Mouse (Mus musculus) stomach, embryonic 16.5 days (tissue): ENCODE results near the gene Utp6. TPM values are rescaled to one million over a fixed set of nuclear protein-coding genes. Genes with fewer than 3 reads are reported as not detected.

Experiments used
- ATAC-seq: fragments of 200-750 bp; cut with Nextera tagmentation; 2 replicates; pipeline ENCODE4 v1.8.0; 2017; ENCODE audit warnings: moderate number of reproducible peaks, moderate TSS enrichment; ENCODE audit not compliant: insufficient read depth, low FRiP score
- H3K27ac ChIP-seq: fragments of 300-500 bp; sonication (generic); 2 replicates; pipeline ENCODE4 v1.5.1; 2014; ENCODE audit warnings: low read length
- H3K27me3 ChIP-seq: fragments of 300-500 bp; sonication (generic); 2 replicates; pipeline ENCODE4 v1.6.1; 2014; ENCODE audit warnings: low read length, control low read depth, mixed read lengths; ENCODE audit not compliant: control insufficient read depth, insufficient read depth
- H3K36me3 ChIP-seq: fragments of 300-500 bp; sonication (generic); 2 replicates; pipeline ENCODE4 v1.6.1; 2014; ENCODE audit warnings: low read length; ENCODE audit not compliant: control insufficient read depth, insufficient read depth
- H3K4me1 ChIP-seq: fragments of 300-500 bp; sonication (generic); 2 replicates; pipeline ENCODE4 v1.6.1; 2014; ENCODE audit warnings: low read length, control low read depth, mixed read lengths; ENCODE audit not compliant: control insufficient read depth, insufficient read depth
- H3K4me2 ChIP-seq: fragments of 300-500 bp; sonication (generic); 2 replicates; pipeline ENCODE4 v1.6.1; 2014; ENCODE audit warnings: low read depth, low read length, mixed read lengths
- H3K4me3 ChIP-seq: fragments of 300-500 bp; sonication (generic); replicated peaks from 2 replicates; pipeline ENCODE4 v1.5.1; 2014; ENCODE audit warnings: mild to moderate bottlenecking, low read length
- H3K9ac ChIP-seq: fragments of 300-500 bp; sonication (generic); 2 replicates; pipeline ENCODE4 v1.6.1; 2014; ENCODE audit warnings: low read length
- H3K9me3 ChIP-seq: fragments of 300-500 bp; sonication (generic); replicated peaks from 2 replicates; pipeline ENCODE4 v1.6.1; 2016; ENCODE audit warnings: low read length, control low read depth; ENCODE audit not compliant: control insufficient read depth
- WGBS: fragments of 180-500 bp; shearing (Covaris S2); extraction: QIAGEN DNeasy Blood & Tissue Kit; methylation state at CpG from one replicate; pipeline ENCODE4 v1.1.7; 2014; 5-methylcytosine and 5-hydroxymethylcytosine counted together
- polyA plus RNA-seq: library from polyadenylated mRNA; unstranded; fragments of >200 nt; fragmentation: Nextera tagmentation; extraction: Ambion mirVana; gene quantifications from 2 replicates; pipeline ENCODE4 v1.2.1, GENCODE M21; 2015

Utp6 gene
- polyA plus RNA-seq, 1 experiment from 2014 or later, result 50.4 TPM

DNA sequence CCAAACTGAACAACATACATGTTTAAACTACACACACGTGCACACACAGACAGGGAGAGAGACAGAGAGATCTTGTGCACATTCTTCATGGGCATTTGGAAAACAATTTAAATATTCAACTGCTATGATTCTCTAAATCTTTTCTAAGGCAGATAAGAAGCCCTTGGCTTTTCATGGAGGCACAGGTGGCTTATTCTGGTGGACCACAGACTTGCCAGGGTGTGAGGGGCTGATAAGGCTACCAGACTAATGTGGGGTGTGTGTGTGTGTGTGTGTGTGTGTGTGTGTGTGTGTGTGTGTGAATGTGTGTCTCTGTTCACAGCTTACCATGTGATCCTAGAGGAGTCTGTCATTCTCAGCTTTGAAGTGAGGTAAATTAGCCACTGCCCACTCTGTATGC, 39.4 kb downstream of the Utp6 start:
- Histone ChIP-seq H3K9me3 (no peaks in the 10 kb centered on the region), H3K4me3 (no peak overlapping the region), H3K4me1 (peaks cover 8% of the 10 kb centered on the region), H3K36me3 (no peaks in the 10 kb centered on the region), H3K4me2 (no peak overlapping the region), H3K27ac (no peak overlapping the region), H3K9ac (no peak overlapping the region), H3K27me3 (no peaks in the 10 kb centered on the region)
- WGBS, result 88% methylated on average over 1 of the region's 1 CpGs
- no peak for ATAC-seq

DNA sequence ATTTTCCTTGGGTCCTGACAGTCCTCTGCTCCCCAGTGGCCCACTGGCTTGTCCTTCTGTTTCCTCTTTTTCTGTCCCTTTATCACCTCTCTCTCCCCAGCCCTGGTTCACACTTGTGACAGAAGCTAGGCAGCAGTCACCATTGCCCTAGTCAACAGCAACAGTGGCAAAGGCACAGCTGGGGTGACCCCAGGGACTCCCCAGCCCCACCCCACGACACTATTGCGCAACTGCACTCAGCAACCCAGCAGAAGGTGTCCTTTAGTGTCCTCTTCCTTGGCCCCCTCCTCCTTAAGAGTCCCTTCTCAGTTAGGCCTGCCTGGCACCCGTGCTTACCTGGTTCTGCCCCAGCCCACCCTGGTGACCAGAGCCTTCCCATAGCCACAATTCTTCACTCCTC, 40.0 kb downstream of the Utp6 start:
- Histone ChIP-seq H3K27me3 (no peaks in the 10 kb centered on the region), H3K27ac (no peak overlapping the region), H3K9ac (no peak overlapping the region), H3K9me3 (no peaks in the 10 kb centered on the region), H3K4me1 (peaks cover 8% of the 10 kb centered on the region), H3K36me3 (no peaks in the 10 kb centered on the region), H3K4me2 (no peak overlapping the region), H3K4me3 (no peak overlapping the region)
- ATAC-seq, result no peak
- WGBS, result 76% methylated on average over 3 of the region's 3 CpGs

DNA sequence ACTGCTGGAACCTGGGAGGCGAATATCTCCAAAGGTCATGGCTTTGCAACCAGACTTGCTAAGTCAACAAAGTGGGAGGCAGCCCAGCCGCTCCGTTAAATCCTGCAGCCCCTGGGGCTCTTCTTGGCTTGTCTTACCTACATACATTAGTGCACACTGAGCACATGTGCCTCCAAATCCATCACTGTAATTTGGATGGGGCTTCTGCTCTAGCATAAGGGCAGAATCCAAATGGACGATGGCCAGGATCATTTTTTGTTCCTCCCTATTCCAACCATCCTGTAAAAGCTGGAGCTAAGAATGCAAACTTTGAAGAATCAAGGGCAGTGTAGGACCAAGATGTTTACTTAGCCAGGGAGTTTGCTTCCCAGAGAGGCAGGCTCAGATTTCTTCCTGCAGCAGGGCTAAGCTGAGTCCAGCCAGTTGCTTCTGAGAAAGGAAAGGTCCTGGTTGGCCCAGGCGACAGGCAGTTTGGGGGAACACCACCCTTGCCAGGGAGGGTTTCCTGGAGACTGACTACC, 41.6 kb downstream of the Utp6 start:
- Histone ChIP-seq H3K4me1 (peaks cover 8% of the 10 kb centered on the region), H3K27ac (peak overlapping the region; percentile 76), H3K9me3 (no peaks in the 10 kb centered on the region), H3K4me2 (peak overlapping the region; percentile 25), H3K9ac (no peak overlapping the region), H3K36me3 (no peaks in the 10 kb centered on the region), H3K27me3 (no peaks in the 10 kb centered on the region), H3K4me3 (no peak overlapping the region)
- peak; percentile 79 for ATAC-seq
- WGBS, result 20% methylated on average over 5 of the region's 5 CpGs

DNA sequence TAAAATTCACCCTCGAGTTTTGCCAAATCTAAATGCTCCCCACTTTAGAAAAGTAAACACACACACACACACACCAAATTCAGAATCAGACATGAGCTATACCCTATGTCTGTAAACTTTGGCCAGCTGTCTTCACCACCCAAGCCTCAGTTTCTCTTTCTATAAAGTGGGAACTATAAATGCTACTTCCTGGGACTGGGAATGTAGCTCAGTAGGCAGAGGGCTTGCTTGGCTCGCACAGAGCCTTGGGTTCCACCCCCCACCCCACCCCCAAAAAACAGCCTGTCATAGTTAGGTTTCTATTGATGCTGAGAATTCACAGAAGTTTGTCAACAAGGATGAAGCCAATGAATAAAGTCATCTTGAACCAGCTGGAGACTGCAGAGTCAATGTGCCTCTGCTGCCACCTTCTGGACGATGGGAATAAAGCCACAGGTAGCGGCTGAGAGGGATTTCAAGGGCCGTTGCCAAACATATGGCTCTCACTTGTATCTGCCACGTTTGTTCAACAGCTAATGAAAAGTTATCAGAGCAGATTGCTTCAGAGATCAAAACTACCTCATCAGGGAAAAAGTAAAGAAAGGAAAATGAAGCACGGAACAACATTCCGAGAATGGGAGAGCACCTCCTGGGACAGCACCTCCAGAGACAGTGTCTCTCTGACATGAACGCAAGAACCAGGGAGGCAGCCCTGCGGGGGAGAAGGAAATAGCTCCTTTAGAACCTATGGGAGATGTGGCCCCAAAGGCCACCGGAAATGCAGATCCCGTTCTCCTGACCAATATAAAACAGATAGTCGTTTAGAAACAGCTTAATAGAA, 42.3 kb downstream of the Utp6 start:
- H3K9me3 ChIP-seq, result no peaks in the 10 kb centered on the region
- no peaks in the 10 kb centered on the region for H3K36me3 ChIP-seq
- H3K27ac ChIP-seq, result peak overlapping the region; percentile 76
- 13% methylated on average over 13 of the region's 13 CpGs for WGBS
- ATAC-seq, result peak; percentile 73
- no peak overlapping the region for H3K4me3 ChIP-seq
- no peaks in the 10 kb centered on the region for H3K27me3 ChIP-seq
- no peak overlapping the region for H3K9ac ChIP-seq
- peak overlapping the region; percentile 25 for H3K4me2 ChIP-seq
- H3K4me1 ChIP-seq, result peaks cover 8% of the 10 kb centered on the region

DNA sequence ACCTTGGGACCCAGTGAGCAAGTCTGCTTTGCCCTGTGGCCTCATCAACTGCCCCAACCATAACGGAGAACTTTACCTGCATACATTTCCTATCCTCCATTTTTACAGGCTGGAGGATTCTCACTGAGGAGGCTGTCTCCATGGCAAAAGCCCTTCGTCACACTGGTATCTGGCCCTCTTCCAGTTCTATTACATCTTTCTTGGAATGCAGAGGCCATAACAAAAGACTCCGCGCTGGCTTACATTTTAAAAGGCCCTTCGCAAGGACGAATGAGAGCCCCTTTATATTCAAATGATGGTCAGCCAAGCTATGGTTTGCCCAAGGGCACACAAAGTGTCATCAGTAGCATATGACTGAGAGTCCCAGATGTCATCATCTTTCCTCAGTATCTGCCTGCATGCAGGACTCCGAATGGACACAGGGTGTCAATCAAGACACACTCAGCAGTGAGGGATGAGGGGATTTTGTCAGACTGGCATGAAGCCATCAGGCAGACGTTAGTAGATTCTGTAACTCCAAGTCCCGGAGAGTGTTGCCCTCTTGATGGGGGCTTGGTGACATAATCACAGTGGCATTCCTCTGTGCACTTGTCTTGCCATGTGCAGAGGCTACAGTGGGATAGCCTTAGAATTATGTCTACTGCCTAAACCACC, 46.4 kb downstream of the Utp6 start:
- no peak for ATAC-seq
- Histone ChIP-seq H3K9me3 (no peaks in the 10 kb centered on the region), H3K27ac (no peak overlapping the region), H3K4me2 (no peak overlapping the region), H3K36me3 (no peaks in the 10 kb centered on the region), H3K4me1 (peaks cover 8% of the 10 kb centered on the region), H3K9ac (no peak overlapping the region), H3K4me3 (no peak overlapping the region), H3K27me3 (no peaks in the 10 kb centered on the region)
- 70% methylated on average over 9 of the region's 9 CpGs for WGBS

DNA sequence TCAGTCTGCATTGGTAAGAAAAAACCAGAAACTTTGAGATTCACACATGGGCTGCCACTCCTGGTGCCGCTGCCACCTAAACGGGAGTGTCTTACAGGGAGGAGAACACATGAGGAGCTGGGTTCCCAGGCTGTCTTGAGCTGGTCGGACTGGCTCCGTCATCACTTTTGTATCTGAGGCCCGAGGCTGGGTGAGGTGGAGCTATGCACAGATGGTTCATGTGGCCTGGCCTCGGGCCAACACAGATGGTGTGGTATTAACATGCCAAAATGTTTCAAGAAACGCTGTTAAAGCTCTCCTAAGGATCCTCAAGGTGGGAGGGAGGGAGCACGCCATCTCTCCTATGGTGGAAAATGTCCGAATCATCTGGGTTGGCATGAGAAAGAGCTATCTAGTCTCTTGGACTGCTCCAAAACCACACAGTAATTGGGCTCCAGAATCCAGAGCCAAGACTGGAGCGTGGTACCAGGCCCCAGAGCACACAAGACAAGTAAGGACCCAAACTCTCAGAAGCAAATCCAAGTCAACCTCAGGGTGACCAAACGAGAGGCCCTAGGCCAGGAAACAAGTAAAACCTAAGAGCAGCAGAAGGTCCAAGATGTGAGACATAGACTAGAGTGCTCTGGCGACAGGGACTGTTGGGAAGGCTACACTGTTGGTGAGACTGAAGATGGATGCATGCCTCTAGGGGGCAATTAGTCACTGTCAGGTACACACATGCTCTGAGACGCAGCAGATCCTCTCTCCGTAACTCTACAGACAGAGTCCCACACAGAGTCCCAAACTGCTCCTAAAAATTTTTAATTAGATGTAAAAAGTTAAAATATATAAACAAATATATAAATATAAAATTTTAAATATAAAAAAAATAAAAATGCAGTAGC, 53.3 kb downstream of the Utp6 start:
- no peaks in the 10 kb centered on the region for H3K9me3 ChIP-seq
- no peaks in the 10 kb centered on the region for H3K36me3 ChIP-seq
- H3K27me3 ChIP-seq, result no peaks in the 10 kb centered on the region
- peaks cover 11% of the 10 kb centered on the region; the same call in 1 of the 2 replicates for H3K4me1 ChIP-seq
- peak; percentile 71; the same call in 1 of the 2 replicates for ATAC-seq
- H3K4me3 ChIP-seq, result no peak overlapping the region
- H3K27ac ChIP-seq, result no peak overlapping the region
- no peak overlapping the region for H3K4me2 ChIP-seq
- WGBS, result 52% methylated on average over 14 of the region's 14 CpGs
- no peak overlapping the region for H3K9ac ChIP-seq

DNA sequence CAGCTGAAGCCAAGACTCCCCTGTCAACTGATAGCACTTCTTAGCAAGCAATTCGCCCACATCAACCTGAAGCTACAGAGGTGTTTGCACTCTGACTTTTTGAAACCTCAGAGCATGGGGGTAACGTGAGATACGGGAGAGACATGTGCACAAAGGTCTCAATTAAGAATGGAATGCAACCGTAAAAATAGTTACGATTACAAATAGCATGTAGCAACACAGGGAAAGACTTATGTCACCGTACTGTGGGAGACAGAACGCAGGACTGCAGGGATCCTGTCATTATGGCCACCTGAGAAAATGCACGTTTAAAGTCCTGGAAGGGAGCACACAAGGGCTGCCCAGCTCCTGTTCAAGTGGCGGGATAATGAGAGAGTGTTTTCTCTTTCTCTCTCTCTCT, 55.3 kb downstream of the Utp6 start:
- no peak overlapping the region for H3K27ac ChIP-seq
- peaks cover 18% of the 10 kb centered on the region; the same call in 1 of the 2 replicates for H3K4me1 ChIP-seq
- no peak for ATAC-seq
- H3K27me3 ChIP-seq, result no peaks in the 10 kb centered on the region
- 62% methylated on average over 9 of the region's 9 CpGs for WGBS
- H3K4me3 ChIP-seq, result no peak overlapping the region
- no peak overlapping the region for H3K9ac ChIP-seq
- H3K9me3 ChIP-seq, result no peaks in the 10 kb centered on the region
- H3K4me2 ChIP-seq, result no peak overlapping the region
- no peaks in the 10 kb centered on the region for H3K36me3 ChIP-seq

DNA sequence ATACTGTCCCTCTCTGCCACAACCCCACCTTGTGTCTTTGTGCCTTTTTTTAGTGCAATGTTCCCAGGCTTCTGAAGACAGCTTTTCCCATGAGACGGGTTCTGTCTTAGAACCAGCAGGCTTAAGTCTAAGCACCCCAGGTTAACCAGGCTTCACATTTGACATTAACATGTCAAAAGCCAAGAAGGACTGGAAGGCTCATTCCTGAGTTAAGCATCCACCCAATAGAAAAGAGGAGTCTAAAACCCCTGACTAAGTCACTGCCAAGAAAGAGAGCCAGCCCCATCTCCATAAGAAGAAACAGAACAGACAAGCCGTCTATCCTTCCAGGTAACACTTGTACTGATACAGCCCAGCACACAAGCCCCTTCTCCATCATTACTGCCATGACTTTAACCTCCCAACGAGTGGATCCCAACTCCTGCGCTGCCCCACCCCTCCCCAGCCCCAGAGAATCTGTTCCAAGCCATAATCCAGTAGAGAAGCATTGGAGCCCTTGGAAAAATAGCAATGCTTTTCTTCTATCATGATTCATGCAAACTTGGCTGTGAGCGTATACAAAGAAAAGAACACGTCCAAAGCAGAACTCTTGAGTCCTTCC, 59.2 kb downstream of the Utp6 start:
- H3K27ac ChIP-seq, result peak overlapping the region; percentile 10
- 52% methylated on average over 6 of the region's 6 CpGs for WGBS
- 0 out of 2 replicates have a peak, but pooled peaks cover 7% of the 10 kb centered on the region for H3K4me1 ChIP-seq
- no peaks in the 10 kb centered on the region for H3K27me3 ChIP-seq
- no peak overlapping the region for H3K4me2 ChIP-seq
- peak; percentile 81; the same call in 1 of the 2 replicates for ATAC-seq
- no peak overlapping the region for H3K4me3 ChIP-seq
- H3K9me3 ChIP-seq, result no peaks in the 10 kb centered on the region
- H3K36me3 ChIP-seq, result no peaks in the 10 kb centered on the region
- H3K9ac ChIP-seq, result no peak overlapping the region
